Mouse (Mus musculus): Measurements from ENCODE around the gene Atp13a5. TPM values are rescaled to one million over a fixed set of nuclear protein-coding genes. Genes with fewer than 3 reads are reported as not detected.

Atp13a5 gene
- total RNA-seq, 2 experiments from 2014 or later, result 10.5 to 10.8 TPM

DNA sequence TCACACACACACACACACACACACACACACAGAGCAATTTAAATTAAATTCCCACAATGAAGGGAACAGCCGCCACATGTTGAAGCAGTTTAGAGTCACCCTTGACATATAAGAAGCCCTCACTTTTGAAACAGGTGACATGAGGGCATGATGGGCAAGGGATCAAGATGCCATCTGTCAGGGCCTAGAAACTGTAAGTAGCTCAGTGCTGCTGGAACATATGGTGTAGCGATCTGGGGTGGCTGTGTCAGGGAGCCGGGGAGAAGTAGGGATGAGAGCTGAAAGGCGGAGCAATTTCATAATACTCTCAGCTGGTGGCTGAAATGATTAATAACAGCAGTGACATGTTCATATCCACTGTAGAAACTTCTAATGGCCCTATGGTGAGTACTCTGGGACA is 184.6 kb downstream of the Atp13a5 start:
- Histone ChIP-seq H3K4me3 (no peak overlapping the region), H3K27ac (no peak overlapping the region)
- no peak for TF ChIP-seq CTCF (conservative IDR thresholded peaks at IDR 0.05)
- no peak for DNase-seq (ENCODE audit: low spot score in 2 of 2)

DNA sequence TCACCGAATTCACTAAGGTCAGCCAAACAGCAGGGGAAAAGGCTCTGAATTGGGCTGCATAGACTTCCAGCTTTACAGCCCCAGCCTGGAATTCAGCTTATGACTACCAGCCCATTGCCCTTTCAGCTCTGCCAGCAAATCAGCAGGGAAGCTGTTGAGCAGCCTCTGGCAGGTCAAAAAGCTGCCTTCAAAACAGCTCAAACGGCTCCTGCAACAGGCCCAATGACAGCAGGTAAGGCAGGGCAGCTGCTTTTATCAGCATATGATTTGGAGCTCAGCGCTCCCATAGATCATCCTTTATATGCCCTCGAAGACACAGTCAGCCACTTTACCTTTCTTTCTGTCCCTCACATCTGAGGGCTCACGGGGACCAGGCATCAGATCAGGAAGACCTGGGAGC is 185.6 kb downstream of the Atp13a5 start:
- Histone ChIP-seq H3K4me3 (no peak overlapping the region), H3K27ac (no peak overlapping the region)
- no peak for DNase-seq (ENCODE audit: low spot score in 2 of 2)
- TF ChIP-seq CTCF (conservative IDR thresholded peaks at IDR 0.05), result no peak

Other genes starting within 250 kb of the Atp13a5 start
- 10 to 100 TPM; 10.8 to 12.8 TPM for gene Hrasls, start 169.0 kb downstream of the Atp13a5 start, total RNA-seq (2021)
- gene Atp13a4, start 166.1 kb upstream of the Atp13a5 start, total RNA-seq (2021), result 10 to 100 TPM; 15.2 to 17.3 TPM
- 100 to 1,000 TPM; 104 to 108 TPM for gene Opa1, start 200.6 kb upstream of the Atp13a5 start, total RNA-seq (2021)